Mouse (Mus musculus) neural tube, embryonic 14.5 days (tissue): Measurements from ENCODE around the gene Iqck. TPM values are rescaled to one million over a fixed set of nuclear protein-coding genes. Genes with fewer than 3 reads are reported as not detected.

Source experiments
- ATAC-seq: fragments of 200-750 bp; cut with Nextera tagmentation; 2 replicates; pipeline ENCODE4 v1.8.0; 2017; ENCODE audit warnings: low read depth, mild to moderate bottlenecking, moderate TSS enrichment, moderate library complexity
- H3K27ac ChIP-seq: fragments of 300-500 bp; sonication (generic); 2 replicates; pipeline ENCODE4 v1.5.1; 2014; ENCODE audit warnings: low read depth, mild to moderate bottlenecking, control low read depth, low read length, moderate library complexity, mixed read lengths
- H3K27me3 ChIP-seq: fragments of 300-500 bp; sonication (generic); 2 replicates; pipeline ENCODE4 v1.6.1; 2014; ENCODE audit warnings: low read length; ENCODE audit not compliant: control insufficient read depth, insufficient read depth
- H3K36me3 ChIP-seq: fragments of 300-500 bp; sonication (generic); 2 replicates; pipeline ENCODE4 v1.6.1; 2014; ENCODE audit warnings: low read length, mixed read lengths; ENCODE audit not compliant: control insufficient read depth, insufficient read depth
- H3K4me1 ChIP-seq: fragments of 300-500 bp; sonication (generic); 2 replicates; pipeline ENCODE4 v1.6.1; 2014; ENCODE audit warnings: low read length; ENCODE audit not compliant: control insufficient read depth, insufficient read depth
- H3K4me2 ChIP-seq: fragments of 300-500 bp; sonication (generic); 2 replicates; pipeline ENCODE4 v1.6.1; 2014; ENCODE audit warnings: mild to moderate bottlenecking, low read depth, low read length, control low read depth
- H3K4me3 ChIP-seq: fragments of 300-500 bp; sonication (generic); 2 replicates; pipeline ENCODE4 v1.5.1; 2014; ENCODE audit warnings: low read depth, low read length, control low read depth, mixed read lengths
- H3K9ac ChIP-seq: fragments of 300-500 bp; sonication (generic); replicated peaks from 2 replicates; pipeline ENCODE4 v1.6.1; 2014; ENCODE audit warnings: low read depth, mild to moderate bottlenecking, control low read depth, low read length, mixed read lengths
- H3K9me3 ChIP-seq: fragments of 300-500 bp; sonication (generic); 2 replicates; pipeline ENCODE4 v1.6.1; 2016; ENCODE audit warnings: low read length; ENCODE audit not compliant: control insufficient read depth
- WGBS: fragments of 180-500 bp; shearing (Covaris S2); extraction: QIAGEN DNeasy Blood & Tissue Kit; methylation state at CpG from one replicate; pipeline ENCODE4 v1.1.7; 2014; 5-methylcytosine and 5-hydroxymethylcytosine counted together
- polyA plus RNA-seq: library from polyadenylated mRNA; unstranded; fragments of >200 nt; fragmentation: Nextera tagmentation; extraction: Ambion mirVana; gene quantifications from 2 replicates; pipeline ENCODE4 v1.2.1, GENCODE M21; 2014

Gene Iqck
- polyA plus RNA-seq, 1 experiment from 2014 or later = 3.4 TPM

- 91% methylated on average over 12 of the region's 12 CpGs for WGBS
- Histone ChIP-seq H3K9me3 (no peaks in the 10 kb centered on the region), H3K4me1 (no peaks in the 10 kb centered on the region), H3K27ac (no peak overlapping the region), H3K4me2 (no peak overlapping the region), H3K27me3 (no peaks in the 10 kb centered on the region), H3K36me3 (peaks cover 25% of the 10 kb centered on the region), H3K9ac (no peak overlapping the region), H3K4me3 (no peak overlapping the region)
- ATAC-seq = no peak
Observed at GRCm38 (mm10) chr7:118821887-118822556, 33.5 kb upstream of the Iqck start.

DNA sequence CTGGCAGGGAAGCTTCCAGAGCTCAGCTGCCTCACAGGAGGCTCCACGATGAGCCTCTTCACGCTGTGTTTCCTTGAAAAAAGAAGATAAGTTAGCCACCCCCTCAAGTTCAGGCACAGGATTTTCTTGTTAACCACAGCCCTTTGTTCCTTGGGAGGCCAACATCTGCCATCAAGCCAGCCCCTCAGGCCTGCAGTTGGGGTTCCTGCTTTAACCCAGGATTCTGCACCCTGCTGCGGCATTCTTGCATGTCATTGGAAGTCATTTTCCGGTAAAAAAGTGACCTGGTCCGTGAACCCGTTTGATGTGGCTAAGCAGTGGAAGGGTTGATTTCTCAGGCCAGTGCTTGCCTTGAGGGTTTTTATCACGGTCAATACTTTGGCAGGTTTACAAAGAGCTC, 31.1 kb upstream of the Iqck start:
- Histone ChIP-seq H3K27me3 (no peaks in the 10 kb centered on the region), H3K9ac (no peak overlapping the region), H3K36me3 (peaks cover 22% of the 10 kb centered on the region), H3K9me3 (no peaks in the 10 kb centered on the region), H3K27ac (no peak overlapping the region), H3K4me2 (no peak overlapping the region), H3K4me1 (no peaks in the 10 kb centered on the region), H3K4me3 (no peak overlapping the region)
- WGBS = 45% methylated on average over 7 of the region's 7 CpGs
- no peak for ATAC-seq

DNA sequence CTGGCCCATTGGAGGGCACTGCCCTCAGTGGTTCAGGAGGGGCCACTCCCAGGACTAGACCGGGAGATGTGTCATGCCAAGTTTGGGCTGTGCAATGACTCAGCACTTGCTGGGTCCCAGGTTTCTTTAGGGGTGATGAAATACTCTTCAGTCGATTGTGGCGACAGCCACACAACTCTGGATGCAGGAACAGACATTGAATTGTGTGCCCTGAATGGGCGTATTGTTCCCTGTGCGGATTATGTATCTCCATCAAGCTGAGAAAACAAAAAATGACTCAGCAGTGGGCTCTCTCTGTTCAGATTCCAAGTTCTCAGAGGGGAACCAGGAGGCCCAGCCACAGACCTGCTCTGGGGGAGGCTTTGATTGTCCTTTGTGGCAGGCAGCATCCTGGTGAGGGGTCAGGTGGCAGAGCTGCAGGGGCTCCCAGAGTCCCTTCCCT, 27.6 kb upstream of the Iqck start:
- H3K9me3 ChIP-seq = no peaks in the 10 kb centered on the region
- H3K4me1 ChIP-seq = no peaks in the 10 kb centered on the region
- 44% methylated on average over 5 of the region's 5 CpGs for WGBS
- H3K27ac ChIP-seq = no peak overlapping the region
- H3K9ac ChIP-seq = no peak overlapping the region
- H3K4me3 ChIP-seq = no peak overlapping the region
- H3K36me3 ChIP-seq = peaks cover 22% of the 10 kb centered on the region
- no peaks in the 10 kb centered on the region for H3K27me3 ChIP-seq
- ATAC-seq = no peak
- H3K4me2 ChIP-seq = no peak overlapping the region

GRCm38 (mm10) chr7:118837901-118838300, 17.7 kb upstream of the Iqck start:
- H3K36me3 ChIP-seq = peaks cover 48% of the 10 kb centered on the region
- H3K9me3 ChIP-seq = no peaks in the 10 kb centered on the region
- no peaks in the 10 kb centered on the region for H3K27me3 ChIP-seq
- no peak for ATAC-seq
- no peak overlapping the region for H3K9ac ChIP-seq
- 86% methylated on average over 5 of the region's 5 CpGs for WGBS
- H3K27ac ChIP-seq = no peak overlapping the region
- no peak overlapping the region for H3K4me2 ChIP-seq
- peaks cover 2% of the 10 kb centered on the region; the same call in 1 of the 2 replicates for H3K4me1 ChIP-seq
- H3K4me3 ChIP-seq = no peak overlapping the region

DNA sequence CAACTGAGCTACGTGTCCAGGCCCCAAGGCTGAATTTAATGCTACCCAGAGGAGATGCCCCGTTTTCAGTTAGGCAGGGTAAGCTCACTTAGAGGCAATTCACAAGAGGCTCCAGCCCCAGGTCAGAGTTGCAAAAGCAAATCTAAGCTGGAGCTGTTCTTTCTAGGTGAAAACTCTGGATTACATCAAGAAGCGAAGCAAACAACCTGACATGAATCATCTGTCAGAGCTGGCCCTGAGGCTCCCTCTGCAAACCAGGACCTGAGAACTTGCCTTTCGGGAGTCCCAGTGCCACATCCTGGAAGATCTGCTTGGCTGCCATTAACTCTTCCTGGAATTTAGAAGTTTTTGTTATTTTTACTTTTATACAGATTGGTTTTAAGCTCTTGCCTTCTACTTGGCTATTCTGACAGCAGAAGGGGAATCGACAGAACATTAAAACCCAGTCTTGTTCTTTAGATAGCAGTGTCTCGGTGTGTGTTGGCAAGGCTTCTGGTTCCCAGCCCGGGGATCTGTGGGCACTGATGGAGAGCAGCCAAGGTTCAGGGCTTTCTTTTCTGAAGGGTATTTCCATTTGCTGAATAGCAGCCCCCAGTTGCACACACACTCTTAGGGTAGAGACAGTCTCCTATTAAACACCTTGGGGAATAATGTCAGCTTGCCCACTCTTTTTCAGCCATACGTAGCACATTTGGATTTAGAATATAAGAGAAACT, 14.4 kb upstream of the Iqck start:
- Histone ChIP-seq H3K27ac (no peak overlapping the region), H3K27me3 (no peaks in the 10 kb centered on the region), H3K4me3 (no peak overlapping the region), H3K36me3 (peaks cover 61% of the 10 kb centered on the region), H3K9ac (no peak overlapping the region), H3K9me3 (no peaks in the 10 kb centered on the region), H3K4me2 (no peak overlapping the region), H3K4me1 (peaks cover 2% of the 10 kb centered on the region; the same call in 1 of the 2 replicates)
- ATAC-seq = no peak
- 62% methylated on average over 8 of the region's 8 CpGs for WGBS

DNA sequence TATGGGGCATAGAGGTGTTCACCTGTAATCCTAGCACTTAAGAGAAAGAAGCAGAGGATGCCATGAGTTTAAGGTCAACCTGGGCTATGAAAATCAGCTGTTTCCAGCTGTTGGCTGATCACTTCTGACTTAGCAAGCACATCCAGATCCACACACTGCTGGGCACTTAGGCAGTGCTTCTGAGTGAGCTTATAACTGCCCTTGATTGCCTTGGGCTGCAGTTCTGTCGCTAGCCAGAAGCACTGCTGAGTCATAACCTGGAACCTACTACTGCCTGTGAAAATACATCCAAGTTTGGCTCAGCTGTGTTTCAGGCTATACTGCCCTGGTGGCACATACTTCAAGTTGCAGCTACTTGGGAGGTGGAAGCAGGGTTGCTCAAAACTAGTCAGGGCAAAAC, 13.8 kb upstream of the Iqck start:
- H3K27me3 ChIP-seq = no peaks in the 10 kb centered on the region
- peaks cover 2% of the 10 kb centered on the region; the same call in 1 of the 2 replicates for H3K4me1 ChIP-seq
- peak; percentile 39; the same call in 1 of the 2 replicates for ATAC-seq
- peaks cover 66% of the 10 kb centered on the region for H3K36me3 ChIP-seq
- H3K4me3 ChIP-seq = no peak overlapping the region
- no peak overlapping the region for H3K27ac ChIP-seq
- H3K9me3 ChIP-seq = no peaks in the 10 kb centered on the region
- no peak overlapping the region for H3K9ac ChIP-seq
- 35% methylated on average over 1 of the region's 1 CpGs for WGBS
- H3K4me2 ChIP-seq = no peak overlapping the region

DNA sequence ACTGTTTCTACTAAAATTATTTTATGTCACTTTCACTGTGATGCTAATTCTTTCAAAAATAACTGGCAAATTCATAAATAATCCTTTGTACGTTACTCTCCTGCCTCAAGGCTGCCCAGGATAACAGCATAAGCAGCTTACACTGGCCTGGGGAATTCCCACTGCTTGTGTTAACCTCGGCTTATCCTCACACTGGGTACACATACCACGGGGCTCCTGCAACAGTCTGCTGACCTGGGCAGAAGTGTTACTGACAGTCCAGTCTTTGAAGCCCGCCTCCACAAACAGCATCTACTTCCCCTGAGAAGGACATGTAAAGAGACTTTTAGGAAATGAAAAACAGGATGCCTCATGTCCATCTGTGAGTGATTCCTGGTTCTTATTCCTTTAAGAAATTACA, 12.6 kb upstream of the Iqck start:
- no peak for ATAC-seq
- no peak overlapping the region for H3K4me3 ChIP-seq
- H3K4me2 ChIP-seq = no peak overlapping the region
- peaks cover 2% of the 10 kb centered on the region; the same call in 1 of the 2 replicates for H3K4me1 ChIP-seq
- H3K36me3 ChIP-seq = peaks cover 69% of the 10 kb centered on the region
- H3K27me3 ChIP-seq = no peaks in the 10 kb centered on the region
- H3K9me3 ChIP-seq = no peaks in the 10 kb centered on the region
- WGBS = 77% methylated on average over 4 of the region's 4 CpGs
- H3K9ac ChIP-seq = no peak overlapping the region
- no peak overlapping the region for H3K27ac ChIP-seq

- H3K27ac ChIP-seq = no peak overlapping the region
- peaks cover 73% of the 10 kb centered on the region for H3K36me3 ChIP-seq
- WGBS = 87% methylated on average over 5 of the region's 5 CpGs
- H3K4me2 ChIP-seq = no peak overlapping the region
- H3K4me3 ChIP-seq = no peak overlapping the region
- peaks cover 2% of the 10 kb centered on the region; the same call in 1 of the 2 replicates for H3K4me1 ChIP-seq
- ATAC-seq = no peak
- no peaks in the 10 kb centered on the region for H3K27me3 ChIP-seq
- H3K9me3 ChIP-seq = no peaks in the 10 kb centered on the region
- H3K9ac ChIP-seq = no peak overlapping the region
Observed at GRCm38 (mm10) chr7:118845141-118845540, 10.4 kb upstream of the Iqck start.

DNA sequence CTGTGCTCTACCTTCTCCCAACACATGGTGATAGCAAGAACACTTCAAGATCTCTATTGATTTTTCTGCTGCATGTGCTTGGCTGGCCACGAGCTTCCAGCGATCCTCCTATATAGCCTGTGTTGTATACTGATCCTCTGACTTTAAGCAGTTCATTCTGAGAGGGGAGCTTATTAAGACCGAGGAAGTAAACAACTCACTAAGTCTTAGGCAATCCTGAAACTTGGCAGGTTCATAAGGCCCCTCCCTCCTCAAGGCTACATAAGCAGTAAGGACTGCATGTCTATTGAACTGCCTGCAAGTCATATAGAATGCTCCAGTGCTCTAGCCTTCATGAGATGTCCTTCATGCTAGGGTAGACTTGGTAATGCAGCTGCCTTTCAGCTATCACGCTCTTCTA, 9.2 kb upstream of the Iqck start:
- no peaks in the 10 kb centered on the region for H3K9me3 ChIP-seq
- 91% methylated on average over 4 of the region's 4 CpGs for WGBS
- no peaks in the 10 kb centered on the region for H3K4me1 ChIP-seq
- H3K27ac ChIP-seq = no peak overlapping the region
- no peak for ATAC-seq
- H3K4me2 ChIP-seq = no peak overlapping the region
- H3K27me3 ChIP-seq = no peaks in the 10 kb centered on the region
- H3K9ac ChIP-seq = no peak overlapping the region
- no peak overlapping the region for H3K4me3 ChIP-seq
- H3K36me3 ChIP-seq = peaks cover 75% of the 10 kb centered on the region
